Mouse (Mus musculus): ENCODE data around the gene Pax3. TPM values are rescaled to one million over a fixed set of nuclear protein-coding genes. Genes with fewer than 3 reads are reported as not detected.

Gene Pax3
- total RNA-seq (2023) = not detected

GRCm38 (mm10) chr1:78196751-78197311 is at the start of gene Pax3:
Gene Pax3 (minus strand): TSS chr1:78197134.

Other genes with a start within 250 kb of the Pax3 start
- not detected for gene Sgpp2, start 113.2 kb upstream of the Pax3 start, total RNA-seq (2023)